Mouse (Mus musculus) heart, postnatal 36 days (tissue): ENCODE measurements around the gene Sap30bp. TPM values are rescaled to one million over a fixed set of nuclear protein-coding genes. Genes with fewer than 3 reads are reported as not detected.

Experiments used
- DNase-seq, 2 experiments: peaks; one replicate each; pipeline ENCODE4 v3.0.0; 2021 to 2022
- intact Hi-C: fragments of 180-260 bp; cut with DNase I; formaldehyde crosslinking; loops from one replicate; pipeline ENCODE4 v1.15.1; 2025
- total RNA-seq, 2 experiments: library from RNA; stranded (reverse); gene quantifications; 2 replicates each; pipeline ENCODE4 v1.2.3; 2021

The Sap30bp gene
- total RNA-seq, 2 experiments from 2014 or later = 17.2 to 20.7 TPM

- DNase-seq = no peak
- intact Hi-C loops = no loop called here
These were observed 27.9 kb upstream of the Sap30bp start for GRCm38 (mm10) chr11:115904956-115905790.

GRCm38 (mm10) chr11:115906116-115906515, 27.0 kb upstream of the Sap30bp start:
- no peak for DNase-seq
- intact Hi-C loops = no loop called here

- intact Hi-C loops = no loop called here
- no peak for DNase-seq
These were observed 26.6 kb upstream of the Sap30bp start for GRCm38 (mm10) chr11:115906521-115906920.

GRCm38 (mm10) chr11:115911134-115911561, 21.9 kb upstream of the Sap30bp start:
- DNase-seq = no peak
- intact Hi-C loops = no loop called here

- no peak for DNase-seq
- intact Hi-C loops = no loop called here
These were observed 21.3 kb upstream of the Sap30bp start, which contains the start of gene Smim6 for GRCm38 (mm10) chr11:115911632-115912376. TSS of gene Smim6 (plus strand) at chr11:115912017.

GRCm38 (mm10) chr11:115916579-115916978, 16.5 kb upstream of the Sap30bp start:
- DNase-seq = no peak
- intact Hi-C loops = no loop called here

GRCm38 (mm10) chr11:115918637-115919036, 14.4 kb upstream of the Sap30bp start:
- intact Hi-C loops = loop anchor here (2.0 kb wide), 1 partner anchor 24 kb away; no protein-coding TSS in a partner anchor
- DNase-seq = no peak

GRCm38 (mm10) chr11:115919073-115919472, 14.0 kb upstream of the Sap30bp start:
- intact Hi-C loops = loop anchor here (2.0 kb wide), 1 partner anchor 24 kb away; no protein-coding TSS in a partner anchor
- no peak for DNase-seq

GRCm38 (mm10) chr11:115920110-115920818, 12.8 kb upstream of the Sap30bp start:
- intact Hi-C loops = no loop called here
- peak in 1 of 2 experiments; percentile 69 for DNase-seq

- intact Hi-C loops = no loop called here
- no peak for DNase-seq
These were observed 11.1 kb upstream of the Sap30bp start for GRCm38 (mm10) chr11:115921986-115922385.

GRCm38 (mm10) chr11:115929031-115929430, 4.1 kb upstream of the Sap30bp start:
- DNase-seq = no peak
- intact Hi-C loops = no loop called here

- no peak for DNase-seq
- intact Hi-C loops = loop anchor here (5.0 kb wide), 1 partner anchor 202 kb away; the partner anchor contains the start of gene Trim65
These were observed 3.3 kb upstream of the Sap30bp start for GRCm38 (mm10) chr11:115929818-115930217.

- DNase-seq = no peak
- intact Hi-C loops = loop anchor here (5.0 kb wide), 1 partner anchor 201 kb away; the partner anchor contains the start of gene Trim65
These were observed 1.8 kb upstream of the Sap30bp start for GRCm38 (mm10) chr11:115931235-115931634.

GRCm38 (mm10) chr11:115933747-115934110, 647 bp downstream of the Sap30bp start:
- intact Hi-C loops = loop anchor here (5.0 kb wide), 1 partner anchor 199 kb away; the partner anchor contains the start of gene Trim65
- DNase-seq = no peak

- intact Hi-C loops = loop anchor here (1.0 to 5.0 kb wide), 3 partner anchors 59 to 282 kb away; no protein-coding TSS in a partner anchor
- DNase-seq = peak; percentile 56 to 68
These were observed 6.7 kb downstream of the Sap30bp start for GRCm38 (mm10) chr11:115939690-115940329.

- intact Hi-C loops = loop anchor here (5.0 kb wide), 2 partner anchors 140 to 280 kb away; no protein-coding TSS in a partner anchor
- DNase-seq = no peak
These were observed 8.9 kb downstream of the Sap30bp start for GRCm38 (mm10) chr11:115941980-115942379.

- no peak for DNase-seq
- intact Hi-C loops = no loop called here
These were observed 12.2 kb downstream of the Sap30bp start for GRCm38 (mm10) chr11:115945247-115945646.

- intact Hi-C loops = no loop called here
- no peak for DNase-seq
These were observed 13.2 kb downstream of the Sap30bp start for GRCm38 (mm10) chr11:115946221-115946828.

GRCm38 (mm10) chr11:115948316-115948715, 15.2 kb downstream of the Sap30bp start:
- intact Hi-C loops = no loop called here
- no peak for DNase-seq
